In the genomic region with DNA sequence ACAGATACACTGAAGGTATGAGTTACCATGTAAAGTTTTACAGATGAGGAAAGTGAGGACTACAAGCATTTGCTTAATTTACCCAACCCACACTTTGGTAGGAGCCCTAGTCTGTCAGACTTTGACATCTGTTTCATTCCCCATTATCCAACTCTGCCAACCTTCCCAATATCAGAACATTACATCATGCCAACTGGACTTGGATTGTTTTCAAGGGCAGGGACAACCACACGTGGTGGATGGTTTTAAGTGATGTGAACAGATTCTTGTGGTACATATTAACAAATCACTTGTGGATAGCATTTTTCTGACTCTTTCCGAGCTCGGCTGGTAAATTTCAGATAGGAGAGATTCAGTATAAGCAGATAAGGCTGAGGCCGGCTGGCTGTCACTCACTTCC, we compare ENCODE assay signal across 18 mouse cellular contexts. TPM values are rescaled to one million over a fixed set of nuclear protein-coding genes. Genes with fewer than 3 reads are reported as not detected.
"Had no signal": no experiment of that assay in that cellular context is flagged by ENCODE, and none has a peak within 500 bp of the region (broad histone marks: within the 10 kb centered on the region; RNA-seq: fewer than 3 reads in every experiment).

No protein-coding gene starts in this region.

- H3K4me3 ChIP-seq: left cerebral cortex, adult 2 months; limb, embryonic 10.5 days; liver, embryonic 13.5 days; lung, embryonic 15.5 days; megakaryocyte, embryonic 14.5 days; midbrain, embryonic 15.5 days; neural tube, embryonic 13.5 days had no signal

- H3K36me3 ChIP-seq: limb, embryonic 10.5 days; liver, embryonic 13.5 days; lung, embryonic 15.5 days; midbrain, embryonic 15.5 days; neural tube, embryonic 13.5 days had no signal

- H3K4me1 ChIP-seq: liver, embryonic 13.5 days had no signal

- DNase-seq: kidney, adult 11 months; kidney, adult 9 months; kidney, postnatal 36 days; liver, embryonic 13.5 days; liver, postnatal 0 days; lung, postnatal 14 days; right cerebral cortex, postnatal 14 days; thymus, postnatal 36 days had no signal

- ATAC-seq: liver, postnatal 0 days; midbrain, embryonic 15.5 days had no signal

- H3K27ac ChIP-seq: kidney, postnatal 0 days; left cerebral cortex, adult 2 months; limb, embryonic 10.5 days; liver, embryonic 13.5 days; lung, embryonic 15.5 days; macrophage; midbrain, embryonic 15.5 days; neural tube, embryonic 13.5 days had no signal

- H3K9me3 ChIP-seq: limb, embryonic 10.5 days; liver, embryonic 13.5 days; lung, embryonic 15.5 days; midbrain, embryonic 15.5 days; neural tube, embryonic 13.5 days had no signal

- H3K9ac ChIP-seq: liver, embryonic 13.5 days; liver, postnatal 0 days; lung, embryonic 15.5 days; midbrain, embryonic 15.5 days; neural tube, embryonic 13.5 days had no signal

- H3K4me2 ChIP-seq: liver, embryonic 13.5 days; lung, embryonic 15.5 days; midbrain, embryonic 11.5 days; midbrain, embryonic 15.5 days; neural tube, embryonic 13.5 days had no signal

- H3K27me3 ChIP-seq: midbrain, embryonic 15.5 days had no signal

RNA-seq across cellular contexts. Expression of gene Prlr, which starts 3.7 kb away (rescaled TPM):
- total RNA-seq: monocyte, adult 5-6 weeks had no signal
- polyA plus RNA-seq: macrophage had no signal
